Mouse (Mus musculus) embryo, embryonic 10.5 days (tissue): Measurements from ENCODE around the gene Cmip.

Experiments used
- DNase-seq: peaks from one replicate; pipeline ENCODE4 v3.0.0-alpha.2; 2015; ENCODE audit warnings: low spot score

Cmip gene

DNA sequence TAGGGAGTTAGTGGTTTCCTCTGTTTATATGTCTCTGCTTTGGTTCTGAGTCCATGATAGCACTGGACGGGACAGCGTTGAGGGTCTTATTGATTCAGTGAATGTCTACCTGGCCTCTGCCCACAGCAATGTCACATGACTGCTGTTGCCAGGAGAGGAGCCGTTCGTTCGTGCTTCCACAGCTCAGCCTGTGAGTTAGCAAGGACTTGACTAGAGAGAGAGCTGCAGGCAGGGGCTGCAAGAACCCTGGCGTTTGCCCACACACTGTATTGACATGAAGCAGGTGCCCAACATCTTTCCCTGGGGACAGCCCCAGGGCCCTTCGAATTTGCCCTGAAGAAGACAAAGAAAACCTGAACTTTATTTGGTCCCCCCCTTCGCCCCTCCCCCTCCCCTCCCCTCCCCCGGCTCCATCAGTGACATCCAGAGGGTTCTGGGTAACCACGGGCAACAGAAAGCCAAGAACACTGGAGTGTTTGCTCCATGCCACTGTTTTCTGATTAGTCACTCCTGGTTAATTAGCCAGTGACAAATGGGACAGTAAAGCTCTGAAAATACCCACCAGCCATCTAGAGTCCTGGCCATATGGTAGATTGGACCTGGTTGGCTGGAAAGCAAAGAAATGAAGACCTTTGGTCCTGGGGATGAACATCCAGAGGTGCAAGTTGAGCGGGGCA lies 92.0 kb downstream of the Cmip start:
- DNase-seq, result no peak

DNA sequence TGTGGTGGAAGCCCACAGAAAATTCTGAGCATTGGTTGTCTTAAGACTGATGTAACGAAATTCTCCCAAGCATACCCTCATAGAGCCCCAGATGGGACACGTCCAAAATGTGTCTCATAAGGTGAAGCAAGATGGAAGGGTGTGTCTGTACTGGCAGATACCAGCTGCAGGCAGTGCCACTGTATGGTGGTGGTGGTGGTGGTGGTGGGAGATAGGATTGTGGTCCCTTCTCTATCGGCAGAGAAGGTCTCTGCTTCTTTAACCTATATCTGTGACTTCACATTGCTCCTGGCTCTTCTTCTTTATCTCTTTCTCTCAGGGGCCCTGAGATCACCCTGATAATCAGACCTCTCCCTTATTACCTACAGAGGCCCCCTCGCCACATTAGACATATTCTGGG lies 92.7 kb downstream of the Cmip start:
- no peak for DNase-seq

DNA sequence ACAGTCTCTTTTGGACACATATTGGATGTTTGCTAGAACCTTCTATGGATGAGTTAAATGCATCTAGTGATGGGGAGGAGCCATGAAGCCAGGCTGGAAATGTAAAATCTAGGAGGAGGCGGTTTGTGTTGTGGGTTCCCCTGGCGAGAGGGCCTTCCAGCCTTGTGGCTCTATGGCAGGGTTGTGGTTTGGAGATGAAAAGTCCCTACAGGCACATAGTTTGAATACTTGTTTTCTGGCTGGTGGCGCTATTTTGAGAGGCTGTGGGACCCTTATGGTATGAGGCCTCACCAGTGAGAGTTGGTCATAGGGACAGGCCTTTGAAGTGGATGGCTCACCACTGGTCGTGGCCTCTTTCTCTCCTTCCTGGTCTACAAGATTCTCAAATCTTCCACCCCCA lies 95.2 kb downstream of the Cmip start:
- no peak for DNase-seq

DNA sequence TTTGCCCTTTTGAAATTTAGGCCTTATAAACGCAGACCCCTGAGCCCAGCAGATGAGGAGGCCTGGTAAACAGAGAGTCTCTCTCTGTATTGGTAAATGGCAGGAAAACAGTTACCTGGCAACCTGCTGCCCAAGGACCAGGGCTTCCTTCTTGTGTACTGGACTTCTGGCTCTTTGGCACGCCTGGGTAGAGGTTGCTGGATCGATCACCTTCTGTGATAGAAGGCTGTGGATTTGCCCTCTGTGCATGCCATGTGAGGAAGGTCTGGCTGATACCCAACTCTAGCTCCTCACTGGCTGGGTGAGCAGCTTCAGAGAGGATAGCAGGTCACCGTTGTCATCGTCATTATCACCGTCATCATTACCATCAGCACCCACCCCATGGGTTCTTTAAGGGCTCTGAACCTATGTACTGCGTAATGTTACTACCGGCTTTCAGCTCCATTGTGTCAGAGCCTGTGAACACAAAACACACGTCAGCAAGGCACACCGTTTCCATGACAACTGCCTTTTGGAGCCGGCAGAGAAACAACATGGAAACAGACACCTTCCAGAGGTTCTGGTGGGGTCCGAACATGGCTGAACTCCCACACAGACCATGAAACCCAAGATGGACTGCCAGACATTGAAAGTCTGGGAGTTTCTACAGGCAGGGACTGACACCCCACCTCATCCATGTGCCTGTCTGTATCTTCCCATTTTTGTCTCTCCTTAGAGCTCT lies 98.4 kb downstream of the Cmip start:
- DNase-seq, result no peak

GRCm38 (mm10) chr8:117356109-117356672 lies 99.3 kb downstream of the Cmip start:
- no peak for DNase-seq

- no peak for DNase-seq
These were observed 100.9 kb downstream of the Cmip start for GRCm38 (mm10) chr8:117357491-117358467.

DNA sequence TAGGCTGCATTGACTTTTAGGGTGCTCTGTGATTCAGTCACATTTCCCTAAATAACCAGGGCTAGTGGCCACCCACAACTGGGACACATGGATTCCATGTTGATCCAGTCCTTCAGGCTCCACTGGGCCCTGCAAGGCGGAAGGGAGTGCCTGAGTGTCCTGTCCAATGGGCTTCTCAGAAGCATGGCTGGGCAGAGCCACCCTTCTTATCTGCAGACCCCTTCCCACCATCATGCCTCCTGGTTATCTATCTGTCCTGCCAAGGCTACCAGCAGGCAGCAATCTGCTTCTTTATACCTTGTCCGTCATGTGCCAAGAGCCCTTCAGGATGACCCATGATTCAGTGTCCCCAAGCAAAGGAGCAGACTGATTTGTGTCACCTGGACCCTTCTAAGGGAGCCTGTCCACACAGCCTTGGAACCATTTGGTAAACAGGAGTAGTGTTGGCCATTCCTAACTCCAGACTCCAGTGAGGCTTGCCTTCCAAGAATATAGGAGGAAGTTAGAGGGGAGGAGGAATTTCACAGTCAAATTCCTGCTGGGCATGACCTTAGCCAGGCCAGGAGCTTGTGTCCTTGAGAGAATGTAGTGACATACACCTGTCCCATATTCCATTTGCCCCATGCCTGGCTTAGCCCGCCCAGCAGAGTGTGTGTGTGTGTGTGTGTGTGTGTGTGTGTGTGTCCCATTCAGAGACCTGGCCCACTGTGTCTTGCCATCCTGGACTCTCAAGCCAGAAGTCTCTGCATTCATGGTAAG lies 103.5 kb downstream of the Cmip start:
- no peak for DNase-seq

- no peak for DNase-seq
These were observed 105.0 kb downstream of the Cmip start for GRCm38 (mm10) chr8:117361595-117362437.

DNA sequence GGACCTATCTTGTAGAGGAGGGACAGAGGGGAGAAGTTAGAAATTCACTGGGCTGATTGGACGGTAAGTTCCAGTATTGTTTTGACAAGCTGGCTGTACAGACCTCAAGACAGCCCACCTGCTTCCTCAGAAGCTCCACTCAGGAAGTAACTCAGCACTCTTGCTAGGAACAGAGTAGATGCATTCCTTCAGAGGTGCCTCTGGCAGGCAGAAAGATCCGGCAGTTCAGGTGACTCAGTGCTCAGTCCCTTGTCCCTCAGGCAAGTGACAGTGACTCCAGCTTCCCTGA lies 105.5 kb downstream of the Cmip start:
- DNase-seq, result no peak

- DNase-seq, result no peak
These were observed 106.4 kb downstream of the Cmip start for GRCm38 (mm10) chr8:117363291-117363690.

- no peak for DNase-seq
These were observed 107.7 kb downstream of the Cmip start for GRCm38 (mm10) chr8:117364374-117365160.

GRCm38 (mm10) chr8:117366475-117366874 lies 109.6 kb downstream of the Cmip start:
- DNase-seq, result no peak

- DNase-seq, result no peak
These were observed 110.6 kb downstream of the Cmip start for GRCm38 (mm10) chr8:117367441-117367840.

GRCm38 (mm10) chr8:117368781-117369180 lies 111.9 kb downstream of the Cmip start:
- no peak for DNase-seq

- DNase-seq, result no peak
These were observed 113.1 kb downstream of the Cmip start for GRCm38 (mm10) chr8:117370009-117370408.

GRCm38 (mm10) chr8:117371189-117371588 lies 114.3 kb downstream of the Cmip start:
- no peak for DNase-seq

- peak; percentile 29 for DNase-seq
These were observed 115.2 kb downstream of the Cmip start for GRCm38 (mm10) chr8:117372070-117372469.

GRCm38 (mm10) chr8:117373001-117373428 lies 116.2 kb downstream of the Cmip start:
- DNase-seq, result no peak

GRCm38 (mm10) chr8:117374087-117374486 lies 117.2 kb downstream of the Cmip start:
- no peak for DNase-seq

GRCm38 (mm10) chr8:117376997-117377396 lies 120.1 kb downstream of the Cmip start:
- no peak for DNase-seq
